Mouse (Mus musculus): ENCODE measurements at regions not wholly inside any gene's neighbourhood (a gene's known extent, or its start where the extent isn't known, plus 50 kb on each side); places are given as distances from the start of the nearest gene placed in this dataset.

GRCm38 (mm10) chr13:101501845-101502284, 266.2 kb downstream of the Pik3r1 start:
- DNase-seq (ENCODE audit: low read depth in 1 of 2, low spot score in 2 of 2) = no peak
- TF ChIP-seq POLR2A (IDR thresholded peaks at IDR 0.05; ENCODE audit: low read depth, low read length) (no peak), CTCF (IDR thresholded peaks at IDR 0.05; ENCODE audit: extremely low read depth, insufficient read depth, insufficient read length, insufficient replicate concordance) (no peak)
- no peak overlapping the region for H3K27ac ChIP-seq (ENCODE audit: insufficient read depth, low read length)
- no peaks in the 10 kb centered on the region for H3K36me3 ChIP-seq (ENCODE audit: control insufficient read depth, insufficient read depth, low read length)
- H3K27me3 ChIP-seq (ENCODE audit: control insufficient read depth, insufficient read depth, low read length) = no peaks in the 10 kb centered on the region
- no peaks in the 10 kb centered on the region for H3K4me1 ChIP-seq (ENCODE audit: control insufficient read depth, insufficient read depth, insufficient read length)
- 75% methylated on average over 5 of the region's 5 CpGs for WGBS
- no peak overlapping the region for H3K4me3 ChIP-seq (ENCODE audit: extremely low read depth, insufficient read depth, insufficient read length)

GRCm38 (mm10) chr13:101501061-101501460, 267.0 kb downstream of the Pik3r1 start:
- Histone ChIP-seq H3K36me3 (ENCODE audit: control insufficient read depth, insufficient read depth, low read length) (no peaks in the 10 kb centered on the region), H3K4me1 (ENCODE audit: control insufficient read depth, insufficient read depth, insufficient read length) (no peaks in the 10 kb centered on the region), H3K4me3 (ENCODE audit: extremely low read depth, insufficient read depth, insufficient read length) (no peak overlapping the region), H3K27me3 (ENCODE audit: control insufficient read depth, insufficient read depth, low read length) (no peaks in the 10 kb centered on the region), H3K27ac (ENCODE audit: insufficient read depth, low read length) (no peak overlapping the region)
- WGBS = 11% methylated on average over 3 of the region's 3 CpGs
- TF ChIP-seq CTCF (IDR thresholded peaks at IDR 0.05; ENCODE audit: extremely low read depth, insufficient read depth, insufficient read length, insufficient replicate concordance) (no peak), POLR2A (IDR thresholded peaks at IDR 0.05; ENCODE audit: low read depth, low read length) (no peak)
- DNase-seq (ENCODE audit: low read depth in 1 of 2, low spot score in 2 of 2) = no peak

GRCm38 (mm10) chr13:101491835-101492234, 276.2 kb downstream of the Pik3r1 start:
- Histone ChIP-seq H3K27ac (ENCODE audit: insufficient read depth, low read length) (no peak overlapping the region), H3K36me3 (ENCODE audit: control insufficient read depth, insufficient read depth, low read length) (no peaks in the 10 kb centered on the region), H3K4me1 (ENCODE audit: control insufficient read depth, insufficient read depth, insufficient read length) (no peaks in the 10 kb centered on the region), H3K4me3 (ENCODE audit: extremely low read depth, insufficient read depth, insufficient read length) (no peak overlapping the region), H3K27me3 (ENCODE audit: control insufficient read depth, insufficient read depth, low read length) (no peaks in the 10 kb centered on the region)
- no peak for TF ChIP-seq CTCF (IDR thresholded peaks at IDR 0.05; ENCODE audit: extremely low read depth, insufficient read depth, insufficient read length, insufficient replicate concordance)
- TF ChIP-seq POLR2A (IDR thresholded peaks at IDR 0.05; ENCODE audit: low read depth, low read length) = no peak
- 86% methylated on average over 3 of the region's 3 CpGs for whole genome bisulfite sequencing
- DNase-seq (ENCODE audit: low read depth in 1 of 2, low spot score in 2 of 2) = no peak

GRCm38 (mm10) chr13:101490961-101491360, 277.1 kb downstream of the Pik3r1 start:
- TF ChIP-seq CTCF (IDR thresholded peaks at IDR 0.05; ENCODE audit: extremely low read depth, insufficient read depth, insufficient read length, insufficient replicate concordance) = no peak
- TF ChIP-seq POLR2A (IDR thresholded peaks at IDR 0.05; ENCODE audit: low read depth, low read length) = no peak
- Histone ChIP-seq H3K27me3 (ENCODE audit: control insufficient read depth, insufficient read depth, low read length) (no peaks in the 10 kb centered on the region), H3K4me3 (ENCODE audit: extremely low read depth, insufficient read depth, insufficient read length) (no peak overlapping the region), H3K27ac (ENCODE audit: insufficient read depth, low read length) (no peak overlapping the region), H3K36me3 (ENCODE audit: control insufficient read depth, insufficient read depth, low read length) (no peaks in the 10 kb centered on the region), H3K4me1 (ENCODE audit: control insufficient read depth, insufficient read depth, insufficient read length) (no peaks in the 10 kb centered on the region)
- WGBS = 80% methylated on average over 5 of the region's 5 CpGs
- no peak for DNase-seq (ENCODE audit: low read depth in 1 of 2, low spot score in 2 of 2)

GRCm38 (mm10) chr13:101487621-101488020, 280.4 kb downstream of the Pik3r1 start:
- H3K27ac ChIP-seq (ENCODE audit: insufficient read depth, low read length) = no peak overlapping the region
- H3K36me3 ChIP-seq (ENCODE audit: control insufficient read depth, insufficient read depth, low read length) = no peaks in the 10 kb centered on the region
- H3K4me1 ChIP-seq (ENCODE audit: control insufficient read depth, insufficient read depth, insufficient read length) = no peaks in the 10 kb centered on the region
- WGBS = 81% methylated on average over 2 of the region's 2 CpGs
- H3K4me3 ChIP-seq (ENCODE audit: extremely low read depth, insufficient read depth, insufficient read length) = no peak overlapping the region
- DNase-seq (ENCODE audit: low read depth in 1 of 2, low spot score in 2 of 2) = no peak
- no peaks in the 10 kb centered on the region for H3K27me3 ChIP-seq (ENCODE audit: control insufficient read depth, insufficient read depth, low read length)
- TF ChIP-seq CTCF (IDR thresholded peaks at IDR 0.05; ENCODE audit: extremely low read depth, insufficient read depth, insufficient read length, insufficient replicate concordance) = no peak

- Histone ChIP-seq H3K4me1 (ENCODE audit: control insufficient read depth, insufficient read depth, insufficient read length) (no peaks in the 10 kb centered on the region), H3K4me3 (ENCODE audit: extremely low read depth, insufficient read depth, insufficient read length) (no peak overlapping the region), H3K27me3 (ENCODE audit: control insufficient read depth, insufficient read depth, low read length) (no peaks in the 10 kb centered on the region), H3K36me3 (ENCODE audit: control insufficient read depth, insufficient read depth, low read length) (no peaks in the 10 kb centered on the region), H3K27ac (ENCODE audit: insufficient read depth, low read length) (no peak overlapping the region)
- no peak for DNase-seq (ENCODE audit: low read depth in 1 of 2, low spot score in 2 of 2)
- TF ChIP-seq CTCF (IDR thresholded peaks at IDR 0.05; ENCODE audit: extremely low read depth, insufficient read depth, insufficient read length, insufficient replicate concordance) = no peak
- TF ChIP-seq POLR2A (IDR thresholded peaks at IDR 0.05; ENCODE audit: low read depth, low read length) = no peak
- 95% methylated on average over 7 of the region's 7 CpGs for WGBS
Observed at GRCm38 (mm10) chr13:101485823-101486222, 282.2 kb downstream of the Pik3r1 start.

GRCm38 (mm10) chr13:101483816-101484215, 284.2 kb downstream of the Pik3r1 start:
- TF ChIP-seq CTCF (IDR thresholded peaks at IDR 0.05; ENCODE audit: extremely low read depth, insufficient read depth, insufficient read length, insufficient replicate concordance) = no peak
- no peak for TF ChIP-seq POLR2A (IDR thresholded peaks at IDR 0.05; ENCODE audit: low read depth, low read length)
- WGBS = 91% methylated on average over 3 of the region's 3 CpGs
- no peak for DNase-seq (ENCODE audit: low read depth in 1 of 2, low spot score in 2 of 2)
- Histone ChIP-seq H3K4me3 (ENCODE audit: extremely low read depth, insufficient read depth, insufficient read length) (no peak overlapping the region), H3K27ac (ENCODE audit: insufficient read depth, low read length) (no peak overlapping the region), H3K27me3 (ENCODE audit: control insufficient read depth, insufficient read depth, low read length) (no peaks in the 10 kb centered on the region), H3K4me1 (ENCODE audit: control insufficient read depth, insufficient read depth, insufficient read length) (no peaks in the 10 kb centered on the region), H3K36me3 (ENCODE audit: control insufficient read depth, insufficient read depth, low read length) (no peaks in the 10 kb centered on the region)

Data from spleen, adult 2 months (tissue).